Mouse (Mus musculus) stomach, postnatal 0 days (tissue): ENCODE results near the gene Muc4.

ENCODE experiments used
- CTCF ChIP-seq: IDR thresholded peaks from 2 replicates; pipeline ENCODE4 v1.5.1; 2016; ENCODE audit warnings: antibody characterized with exemption, low read depth, mild to moderate bottlenecking, moderate library complexity
- EP300 ChIP-seq: optimal IDR thresholded peaks from 2 replicates; pipeline ENCODE3; 2016; ENCODE audit warnings: antibody characterized with exemption

- no peak for TF ChIP-seq CTCF
- no peak for TF ChIP-seq EP300
Measured at GRCm38 (mm10) chr16:32796676-32797425, 61.2 kb downstream of the Muc4 start.
